9 mouse cellular contexts compared by ENCODE assay signal in genomic region chr11:94881982-94882686, GRCm38 (mm10). TPM values are rescaled to one million over a fixed set of nuclear protein-coding genes. Genes with fewer than 3 reads are reported as not detected.
DNase-seq lines count a peak whose midpoint lies in the region; ATAC-seq lines count a peak whose summit lies in the region.
"Had no signal": no experiment of that assay in that cellular context is flagged by ENCODE, and none has a peak within 500 bp of the region (broad histone marks: within the 10 kb centered on the region; RNA-seq: fewer than 3 reads in every experiment).

No protein-coding gene starts in this region.

- H3K27me3 ChIP-seq in kidney, embryonic 14.5 days (ENCODE audit: control insufficient read depth, insufficient read depth, low read length), result peaks cover 6% of the 10 kb centered on the region
- H3K27me3 ChIP-seq in hindbrain, embryonic 15.5 days, result peaks cover 30% of the 10 kb centered on the region
- H3K27me3 ChIP-seq in neural tube, embryonic 12.5 days (replicated peaks), result peaks cover 25% of the 10 kb centered on the region

- WGBS in kidney, embryonic 14.5 days, result 11% methylated on average over 8 of the region's 9 CpGs
- 17% methylated on average over 9 of the region's 9 CpGs for WGBS in hindbrain, embryonic 15.5 days
- 20% methylated on average over 9 of the region's 9 CpGs for WGBS in neural tube, embryonic 12.5 days

- ATAC-seq in kidney, embryonic 14.5 days (ENCODE audit: low FRiP score, low TSS enrichment), result peak; percentile 72
- no peak for ATAC-seq in hindbrain, embryonic 15.5 days (ENCODE audit: low FRiP score, low read depth)
- no peak for ATAC-seq in neural tube, embryonic 12.5 days (ENCODE audit: low FRiP score, low read depth)

- peak overlapping the region; percentile 88 for H3K27ac ChIP-seq in kidney, embryonic 14.5 days (ENCODE audit: low read depth, low read length)
- no peak overlapping the region for H3K27ac ChIP-seq in hindbrain, embryonic 15.5 days (replicated peaks)
- peak overlapping the region; percentile 23; the same call in 1 of the 2 replicates for H3K27ac ChIP-seq in neural tube, embryonic 12.5 days
- H3K27ac ChIP-seq: macrophage had no signal

- peak overlapping the region; percentile 37 for H3K4me2 ChIP-seq in kidney, embryonic 14.5 days (replicated peaks; ENCODE audit: low read depth, low read length)
- H3K4me2 ChIP-seq in hindbrain, embryonic 15.5 days, result peak overlapping the region; percentile 38
- peak overlapping the region; percentile 56 for H3K4me2 ChIP-seq in neural tube, embryonic 12.5 days (replicated peaks)

- no peak overlapping the region for H3K9ac ChIP-seq in kidney, embryonic 14.5 days (ENCODE audit: low read depth, low read length)
- H3K9ac ChIP-seq in hindbrain, embryonic 15.5 days, result no peak overlapping the region
- no peak overlapping the region for H3K9ac ChIP-seq in neural tube, embryonic 12.5 days

- no peaks in the 10 kb centered on the region for H3K36me3 ChIP-seq in kidney, embryonic 14.5 days (ENCODE audit: control insufficient read depth, insufficient read depth, low read length)
- no peaks in the 10 kb centered on the region for H3K36me3 ChIP-seq in hindbrain, embryonic 15.5 days
- no peaks in the 10 kb centered on the region for H3K36me3 ChIP-seq in neural tube, embryonic 12.5 days

- H3K4me3 ChIP-seq in kidney, embryonic 14.5 days (ENCODE audit: low read length), result no peak overlapping the region
- no peak overlapping the region; the same call in 1 of the 2 replicates for H3K4me3 ChIP-seq in hindbrain, embryonic 15.5 days
- H3K4me3 ChIP-seq in neural tube, embryonic 12.5 days, result no peak overlapping the region

- H3K4me1 ChIP-seq in kidney, embryonic 14.5 days (ENCODE audit: control insufficient read depth, insufficient read depth, low read length), result peaks cover 33% of the 10 kb centered on the region
- H3K4me1 ChIP-seq in hindbrain, embryonic 15.5 days (replicated peaks), result peaks cover 21% of the 10 kb centered on the region
- peaks cover 20% of the 10 kb centered on the region for H3K4me1 ChIP-seq in neural tube, embryonic 12.5 days

- no peak for DNase-seq in kidney, postnatal 25 days
- peak; percentile 81 for DNase-seq in embryo, embryonic 9.5 days (ENCODE audit: extremely low spot score)
- no peak for DNase-seq in ovary, postnatal 14 days (ENCODE audit: low spot score)
- no peak for DNase-seq in cerebellum, adult 11 months
- DNase-seq in B cell, adult 2 months, result no peak

- H3K9me3 ChIP-seq in kidney, embryonic 14.5 days (ENCODE audit: control insufficient read depth, low read length), result no peaks in the 10 kb centered on the region
- H3K9me3 ChIP-seq in hindbrain, embryonic 15.5 days, result no peaks in the 10 kb centered on the region
- H3K9me3 ChIP-seq in neural tube, embryonic 12.5 days, result no peaks in the 10 kb centered on the region

RNA-seq across cellular contexts. Expression of gene Col1a1, which starts 53.9 kb away (rescaled TPM):
- polyA plus RNA-seq in kidney, embryonic 14.5 days (2014; fragmentation: Nextera tagmentation; extraction: Ambion mirVana), result 248 and 380 TPM in 2 replicates
- polyA plus RNA-seq in hindbrain, embryonic 15.5 days (2015; fragmentation: Nextera tagmentation; extraction: Ambion mirVana), result 120 and 145 TPM in 2 replicates
- polyA plus RNA-seq in neural tube, embryonic 12.5 days (2016; fragmentation: Nextera tagmentation; extraction: Ambion mirVana), result 209 and 219 TPM in 2 replicates
